Mouse (Mus musculus): Measurements from ENCODE around the gene Pacsin2. TPM values are rescaled to one million over a fixed set of nuclear protein-coding genes. Genes with fewer than 3 reads are reported as not detected.

Pacsin2 gene
- total and polyA plus RNA-seq, 3 experiments: 48.4 to 85.5 (median 53.7) TPM

DNA sequence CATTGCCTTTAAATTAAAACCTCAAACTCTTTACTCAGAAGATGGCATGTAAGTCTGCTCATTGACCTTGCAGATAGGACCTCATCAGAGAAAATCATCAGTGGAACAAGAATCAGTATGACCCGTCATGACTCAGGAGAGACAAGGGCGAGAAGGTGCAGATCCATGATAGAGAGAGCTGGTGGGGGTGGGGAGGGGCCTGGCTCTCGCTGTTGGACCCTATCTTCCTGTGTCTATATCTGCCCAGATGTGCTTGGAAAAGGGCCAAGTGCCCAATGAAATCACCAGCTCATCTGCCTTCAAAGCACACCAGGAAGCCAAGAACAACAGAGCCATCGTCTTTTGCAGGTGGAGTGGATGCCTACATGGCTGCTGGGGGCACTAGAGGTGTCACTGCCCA is 87.3 kb downstream of the Pacsin2 start:
- Histone ChIP-seq H3K79me2 (replicated peaks; ENCODE audit: control insufficient read depth, extremely low read depth, insufficient read depth, poor library complexity, severe bottlenecking) (no peaks in the 10 kb centered on the region), H3K9ac (ENCODE audit: insufficient read depth, low read depth) (no peak overlapping the region), H3K36me3 (replicated peaks in 1 of 2; ENCODE audit: control insufficient read depth in 1 of 2, insufficient read depth in 1 of 2, low read length in 1 of 2) (peaks cover 59 to 85% of the 10 kb centered on the region in 2 experiments), H3K4me3 (replicated peaks in 1 of 3; ENCODE audit: low read depth in 2 of 3, low read length in 2 of 3, poor library complexity in 1 of 3) (no peak overlapping the region), H3K4me2 (ENCODE audit: insufficient read depth, low read depth, poor library complexity, severe bottlenecking) (no peak overlapping the region), H3K9me3 (replicated peaks; ENCODE audit: low read length) (no peaks in the 10 kb centered on the region), H3K4me1 (ENCODE audit: control insufficient read depth in 1 of 2, insufficient read depth in 2 of 2) (peaks cover 0 to 4% of the 10 kb centered on the region in 2 experiments; a peak in 1 of 4 replicates), H3K27me3 (replicated peaks) (no peaks in the 10 kb centered on the region), H3K27ac (ENCODE audit: insufficient read depth, low read depth) (no peak overlapping the region)
- no peak for DNase-seq (ENCODE audit: extremely low read depth)
- dilution Hi-C loops (cut with MboI; ENCODE audit: extremely low pct_ligation_motif_present, extremely low pct_unique_long_range_greater_than_20kb, low sequenced_read_pairs) (no loop called here), in situ Hi-C loops (cut with MboI; ENCODE audit: low pct_ligation_motif_present, low pct_unique_long_range_greater_than_20kb, low sequenced_read_pairs) (no loop called here)
- TF ChIP-seq ELF1 (IDR thresholded peaks at IDR 0.05; ENCODE audit: low read depth, low read length) (no peak), NRF1 (IDR thresholded peaks at IDR 0.05; ENCODE audit: low read depth, low read length) (no peak), JUN (IDR thresholded peaks at IDR 0.05; ENCODE audit: insufficient read depth, low read depth, low read length) (no peak), PAX5 (IDR thresholded peaks at IDR 0.05; ENCODE audit: low read length) (no peak), USF1 (IDR thresholded peaks at IDR 0.05; ENCODE audit: low read depth, low read length) (no peak), MYC (IDR thresholded peaks at IDR 0.05; ENCODE audit: low read depth, low read length) (no peak), IRF4 (IDR thresholded peaks at IDR 0.05; ENCODE audit: low read depth, low read length) (no peak), CHD2 (IDR thresholded peaks at IDR 0.05; ENCODE audit: low read length) (no peak), MAZ (IDR thresholded peaks at IDR 0.05; ENCODE audit: low read depth, low read length) (no peak), TCF12 (IDR thresholded peaks at IDR 0.05; ENCODE audit: low read depth, low read length) (no peak), GABPA (IDR thresholded peaks at IDR 0.05; ENCODE audit: insufficient replicate concordance, low read depth, low read length) (no peak), TBP (conservative IDR thresholded peaks at IDR 0.05; ENCODE audit: low read depth, low read length) (no peak), SMC3 (IDR thresholded peaks at IDR 0.05; ENCODE audit: low read depth, low read length) (no peak)

DNA sequence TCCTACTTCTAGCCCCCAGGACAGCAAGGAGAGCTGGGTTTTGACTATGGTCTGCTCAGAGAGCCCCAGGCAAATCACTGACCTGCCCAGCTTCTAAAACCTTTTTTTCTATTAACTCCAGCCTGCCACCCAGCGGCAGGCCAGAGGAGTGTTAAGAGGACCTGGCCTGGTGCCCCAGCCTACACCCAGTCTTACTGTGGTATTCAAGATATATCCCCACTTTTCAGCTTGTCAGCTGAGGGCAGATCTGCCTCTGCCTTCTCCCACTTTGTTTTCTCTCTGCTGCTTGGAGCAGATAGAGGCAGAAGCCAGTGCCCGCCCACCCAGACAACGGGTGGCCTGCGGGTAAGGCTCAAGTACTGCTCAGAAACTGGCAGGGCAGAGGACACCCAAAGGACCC is 89.3 kb downstream of the Pacsin2 start:
- in situ Hi-C loops (cut with MboI; ENCODE audit: low pct_ligation_motif_present, low pct_unique_long_range_greater_than_20kb, low sequenced_read_pairs): no loop called here
- no peaks in the 10 kb centered on the region for H3K27me3 ChIP-seq (replicated peaks)
- no peaks in the 10 kb centered on the region for H3K79me2 ChIP-seq (replicated peaks; ENCODE audit: control insufficient read depth, extremely low read depth, insufficient read depth, poor library complexity, severe bottlenecking)
- H3K9me3 ChIP-seq (replicated peaks; ENCODE audit: low read length): no peaks in the 10 kb centered on the region
- dilution Hi-C loops (cut with MboI; ENCODE audit: extremely low pct_ligation_motif_present, extremely low pct_unique_long_range_greater_than_20kb, low sequenced_read_pairs): no loop called here
- H3K9ac ChIP-seq (ENCODE audit: insufficient read depth, low read depth): no peak overlapping the region
- H3K4me2 ChIP-seq (ENCODE audit: insufficient read depth, low read depth, poor library complexity, severe bottlenecking): no peak overlapping the region
- no peak overlapping the region for H3K4me3 ChIP-seq (replicated peaks in 1 of 3; ENCODE audit: low read depth in 2 of 3, low read length in 2 of 3, poor library complexity in 1 of 3)
- no peak overlapping the region for H3K27ac ChIP-seq (ENCODE audit: insufficient read depth, low read depth)
- no peak for TF ChIP-seq MAFK (IDR thresholded peaks at IDR 0.05; ENCODE audit: insufficient replicate concordance, low read length)
- peak; percentile 21; the same call in 1 of the 2 replicates for TF ChIP-seq ZC3H11A (IDR thresholded peaks at IDR 0.05; ENCODE audit: low read depth, low read length)
- peak; percentile 63 for TF ChIP-seq RAD21 (IDR thresholded peaks at IDR 0.05; ENCODE audit: low read depth, low read length)
- peak; percentile 70 for TF ChIP-seq SMC3 (IDR thresholded peaks at IDR 0.05; ENCODE audit: low read depth, low read length)
- no peak for TF ChIP-seq UBTF (IDR thresholded peaks at IDR 0.05; ENCODE audit: low read depth, low read length)
- peak; percentile 40 to 74; a peak in 3 of 4 replicates for TF ChIP-seq CTCF (conservative IDR thresholded peaks at IDR 0.05 in 1 of 2, IDR thresholded peaks at IDR 0.05 in 1 of 2; ENCODE audit: low read depth in 2 of 2, low read length in 2 of 2)
- peak; percentile 68 for TF ChIP-seq ZNF384 (IDR thresholded peaks at IDR 0.05; ENCODE audit: low read depth, low read length)
- H3K4me1 ChIP-seq (ENCODE audit: control insufficient read depth in 1 of 2, insufficient read depth in 2 of 2): peaks cover 0 to 4% of the 10 kb centered on the region in 2 experiments; a peak in 1 of 4 replicates
- peak; percentile 43 for DNase-seq (ENCODE audit: extremely low read depth)
- H3K36me3 ChIP-seq (replicated peaks in 1 of 2; ENCODE audit: control insufficient read depth in 1 of 2, insufficient read depth in 1 of 2, low read length in 1 of 2): peaks cover 44 to 73% of the 10 kb centered on the region in 2 experiments

Data from CH12.LX (cell line).